Mouse (Mus musculus) frontal cortex, adult 2 months (tissue): ENCODE measurements around the gene 2610528A11Rik. TPM values are rescaled to one million over a fixed set of nuclear protein-coding genes. Genes with fewer than 3 reads are reported as not detected.

Experiments used
- DNase-seq, 2 experiments: peaks; one replicate each; pipeline ENCODE4 v3.0.0; 2022; ENCODE audit warnings: low spot score in 1 of 2; ENCODE audit errors: extremely low spot score in 1 of 2
- polyA plus RNA-seq: library from polyadenylated mRNA; depleted of rRNA; stranded (reverse); fragments of >200 nt; gene quantifications from 2 replicates; pipeline ENCODE4 v1.2.3, GENCODE M21; 2012; rRNA removed

Gene 2610528A11Rik
- polyA plus RNA-seq, 1 experiment, result 4.0 TPM

DNA sequence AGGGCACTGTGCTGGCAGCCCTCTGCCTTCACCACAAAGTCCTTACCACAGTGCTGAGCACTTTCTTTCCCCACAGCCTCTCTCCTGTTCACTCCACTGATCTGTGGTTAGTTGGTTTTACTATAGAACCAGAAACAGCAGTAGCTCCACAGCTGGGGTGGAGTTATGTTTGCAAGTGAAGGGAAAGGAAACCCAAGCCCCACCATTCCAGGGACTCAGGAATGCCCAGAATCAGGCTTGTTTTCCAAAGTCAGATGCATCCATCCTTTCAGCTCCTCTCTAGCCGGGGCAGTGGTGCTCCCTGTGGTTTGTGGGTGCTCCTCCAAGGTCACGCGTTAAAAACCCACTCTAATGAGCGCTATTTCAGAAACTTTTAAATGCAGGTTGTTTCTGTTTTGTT is 18.3 kb downstream of the 2610528A11Rik start:
- DNase-seq, result no peak

DNA sequence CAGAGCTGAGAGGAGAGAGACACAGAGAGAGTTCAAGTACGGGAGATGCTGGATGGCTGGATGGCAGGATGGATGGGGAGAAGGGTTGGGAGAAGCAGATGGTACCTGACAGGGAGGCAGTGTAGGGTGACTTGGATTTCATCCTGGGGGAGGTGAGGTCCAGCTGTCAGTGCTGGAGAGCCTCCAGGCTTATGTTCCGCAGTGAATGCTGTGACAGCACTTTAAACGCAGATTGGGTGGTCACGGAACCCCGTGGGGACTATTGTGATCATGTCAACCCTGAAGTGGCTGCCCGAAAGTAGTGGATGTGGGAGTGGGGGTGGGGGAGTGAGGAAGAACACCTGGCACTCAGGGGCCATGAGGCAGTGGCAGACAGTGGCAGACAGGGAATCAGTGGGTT is 19.4 kb downstream of the 2610528A11Rik start:
- DNase-seq, result no peak

DNA sequence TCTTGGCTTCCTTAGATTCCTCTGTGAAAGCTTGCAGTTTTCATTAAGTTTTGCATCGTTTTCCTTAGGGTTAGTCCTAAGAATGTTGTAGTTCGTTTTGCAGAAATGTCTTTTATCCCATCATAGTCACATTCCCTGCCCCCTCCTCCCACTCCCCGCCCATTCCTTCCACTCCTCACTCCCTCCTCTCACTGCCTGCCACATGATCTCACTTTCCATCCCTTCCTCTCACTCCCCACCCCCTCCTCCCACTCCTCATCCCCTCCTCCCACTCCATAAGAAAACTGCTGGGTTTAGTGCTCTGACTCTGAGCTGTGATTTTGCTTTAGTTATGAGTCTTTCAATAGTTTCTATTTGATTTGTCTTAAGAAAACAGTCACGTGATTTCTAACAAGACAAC is 30.1 kb downstream of the 2610528A11Rik start:
- no peak for DNase-seq

DNA sequence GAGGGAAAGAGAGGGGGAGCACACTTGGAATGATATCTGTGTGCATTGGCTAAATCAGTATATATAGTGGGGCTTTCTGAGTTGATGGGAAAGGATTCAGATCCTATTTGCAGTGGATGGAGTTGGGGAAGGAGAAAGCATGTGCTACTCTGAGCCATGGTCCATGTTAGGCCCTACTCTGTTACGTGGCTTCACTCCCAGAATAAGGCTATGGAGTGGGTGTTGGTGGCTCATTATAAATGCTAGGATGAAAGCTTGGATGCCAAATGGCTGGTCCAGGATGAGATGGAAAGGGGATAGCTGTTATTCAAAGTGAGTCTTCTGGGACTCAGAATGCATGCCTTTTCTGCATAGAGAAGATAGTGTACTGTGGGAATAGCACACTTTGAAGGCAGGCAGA is 33.1 kb downstream of the 2610528A11Rik start:
- no peak for DNase-seq

DNA sequence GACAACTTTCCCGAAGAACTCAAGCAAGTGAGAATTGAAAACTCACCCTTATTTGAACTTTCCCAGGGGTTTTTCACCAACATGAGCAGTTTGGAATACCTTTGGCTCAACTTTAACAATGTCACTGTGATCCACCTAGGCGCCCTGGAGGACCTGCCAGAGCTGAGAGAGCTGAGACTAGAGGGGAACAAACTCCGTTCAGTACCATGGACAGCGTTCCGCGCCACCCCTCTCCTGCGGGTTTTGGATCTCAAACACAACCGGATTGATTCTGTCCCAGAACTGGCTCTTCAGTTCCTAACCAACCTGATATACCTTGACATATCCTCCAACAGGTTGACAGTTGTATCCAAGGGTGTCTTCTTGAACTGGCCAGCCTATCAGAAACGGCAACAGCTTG is 45.3 kb downstream of the 2610528A11Rik start:
- no peak for DNase-seq

DNA sequence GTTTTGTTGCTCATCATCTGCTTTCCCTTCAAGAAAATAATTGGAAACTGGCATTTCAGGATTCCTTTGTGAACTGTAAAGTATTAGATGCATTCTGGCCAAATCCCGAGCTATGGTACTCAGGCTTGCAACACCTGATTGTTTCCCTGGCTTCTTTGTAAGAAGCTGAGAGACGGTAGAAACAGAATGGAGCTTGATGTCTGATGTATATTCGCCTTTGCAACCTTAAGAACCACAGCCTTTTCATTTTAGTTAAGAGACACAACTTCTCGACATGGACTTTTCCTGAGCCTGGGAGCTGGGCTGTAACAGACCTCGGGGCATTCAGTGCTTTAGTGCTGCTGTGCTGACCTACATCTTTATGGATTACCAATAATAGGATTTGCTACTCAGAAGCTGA is 46.2 kb downstream of the 2610528A11Rik start, which contains the start of gene Lrit2:
Gene Lrit2, plus strand, starts transcription at position 301 of the 400 bp plus-strand sequence.
- DNase-seq, result no peak

DNA sequence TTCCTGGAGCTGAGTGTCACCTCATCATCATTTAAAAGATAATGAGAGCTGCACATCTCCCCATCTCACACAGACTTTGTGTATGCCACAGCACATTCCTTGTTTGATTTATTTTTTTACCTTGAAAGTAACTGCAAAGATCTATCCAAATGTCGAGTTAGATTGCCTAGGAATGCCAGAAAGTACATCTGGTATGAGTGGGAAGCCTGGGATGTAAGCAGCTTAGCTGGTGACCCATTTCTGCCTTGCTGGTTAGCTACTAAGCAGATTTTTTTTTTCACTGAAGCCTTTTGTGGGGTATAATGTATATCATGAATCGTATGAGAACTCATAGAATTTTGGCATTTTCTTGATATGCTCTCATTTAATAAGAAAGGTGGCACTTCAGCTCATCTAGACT is 47.2 kb downstream of the 2610528A11Rik start:
- DNase-seq, result peak; percentile 34 to 56

DNA sequence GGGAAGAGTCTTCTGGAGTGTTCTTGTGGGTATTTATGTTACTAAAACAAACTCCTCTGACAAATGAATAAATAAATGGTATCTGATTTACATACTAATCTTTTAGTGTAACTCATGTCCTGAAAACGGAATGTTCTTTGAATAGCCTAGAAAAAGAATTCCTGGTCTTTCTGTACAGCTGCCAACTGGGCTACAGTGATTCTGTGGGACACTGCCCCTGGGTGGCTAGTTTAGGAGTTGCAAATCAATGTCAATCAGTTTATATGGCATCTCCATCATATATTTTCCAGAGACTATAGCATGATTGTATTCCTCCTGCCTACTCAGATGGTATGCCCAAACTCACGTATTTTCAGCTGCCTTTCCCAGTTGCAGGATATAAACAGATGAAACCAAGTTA is 49.0 kb downstream of the 2610528A11Rik start:
- DNase-seq, result no peak

Other genes with a start within 250 kb of the 2610528A11Rik start
- 54.0 and 57.0 TPM in 2 replicates for gene Ccser2, start 145.2 kb downstream of the 2610528A11Rik start, polyA plus RNA-seq
- 0.02 and 0.36 TPM in 2 replicates for gene Rgr, start 65.1 kb downstream of the 2610528A11Rik start, polyA plus RNA-seq
- not detected in 2 replicates for gene Lrit1, start 59.2 kb downstream of the 2610528A11Rik start, polyA plus RNA-seq
- not detected in 2 replicates for gene Lrit2, start 46.1 kb downstream of the 2610528A11Rik start, polyA plus RNA-seq
- gene Cdhr1, start 15.7 kb downstream of the 2610528A11Rik start, polyA plus RNA-seq, result 112 and 126 TPM in 2 replicates
- 306 and 313 TPM in 2 replicates for gene Ghitm, start 21.2 kb upstream of the 2610528A11Rik start, polyA plus RNA-seq